Mouse (Mus musculus) liver, postnatal 0 days (tissue): ENCODE data around the gene Avpi1.

Experiments used
- CTCF ChIP-seq: sonication (generic); IDR thresholded peaks from 2 replicates; pipeline ENCODE4 v1.5.1; 2016; ENCODE audit warnings: antibody characterized with exemption, low read depth
- EP300 ChIP-seq: IDR thresholded peaks from 2 replicates; pipeline ENCODE4 v1.6.1; 2016; ENCODE audit warnings: antibody characterized with exemption, low read depth, mild to moderate bottlenecking

DNA sequence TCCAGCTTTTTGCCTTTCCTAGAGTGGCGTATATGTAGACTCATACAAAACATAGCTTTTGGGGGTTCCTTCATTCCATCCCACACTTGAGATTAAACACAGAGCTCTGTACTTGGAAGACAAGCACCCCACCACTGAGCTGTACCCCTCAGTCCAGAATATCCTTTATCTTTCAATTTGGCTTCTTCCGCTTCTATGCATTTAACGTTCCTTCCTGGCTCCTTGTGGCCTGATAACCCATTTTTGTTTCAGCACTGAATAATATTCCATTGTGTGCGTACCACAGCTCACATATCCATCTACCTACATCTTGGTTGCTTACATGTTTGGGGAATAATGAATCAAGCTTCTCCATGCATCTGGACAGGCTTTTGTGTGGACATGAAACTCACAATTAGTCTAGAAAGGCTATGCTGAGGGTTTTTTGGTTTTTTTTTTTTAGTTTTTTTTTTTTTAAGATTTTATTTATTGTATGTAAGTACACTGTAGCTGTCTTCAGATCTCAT lies 8.4 kb upstream of the Avpi1 start:
- TF ChIP-seq EP300 = no peak
- TF ChIP-seq CTCF = no peak
